Mouse (Mus musculus) frontal cortex, postnatal 10 days (tissue): ENCODE measurements around the gene Tbce.

ENCODE experiments used
- DNase-seq, 2 experiments: peaks; one replicate each; pipeline ENCODE4 v3.0.0; 2022; ENCODE audit warnings: low spot score in 2 of 2, mixed read lengths in 1 of 2

Tbce gene

GRCm38 (mm10) chr13:13968629-13969111, 70.8 kb downstream of the Tbce start:
- no peak for DNase-seq

- DNase-seq = no peak
Observed at GRCm38 (mm10) chr13:13966172-13966571, 73.3 kb downstream of the Tbce start.

- DNase-seq = no peak
Observed at GRCm38 (mm10) chr13:13965388-13965964, 74.0 kb downstream of the Tbce start.

- no peak for DNase-seq
Observed at GRCm38 (mm10) chr13:13961046-13961445, 78.4 kb downstream of the Tbce start.

GRCm38 (mm10) chr13:13960211-13960610, 79.2 kb downstream of the Tbce start:
- DNase-seq = no peak

- DNase-seq = no peak
Observed at GRCm38 (mm10) chr13:13956686-13957085, 82.8 kb downstream of the Tbce start.

GRCm38 (mm10) chr13:13954931-13955330, 84.5 kb downstream of the Tbce start:
- DNase-seq = no peak

- DNase-seq = peak; percentile 94 to 95
Observed at GRCm38 (mm10) chr13:13953874-13954832, 85.3 kb downstream of the Tbce start, which contains the start of gene B3galnt2. TSS of gene B3galnt2 (plus strand) at chr13:13954469.
